Mouse (Mus musculus) myocyte (in vitro differentiated cells): ENCODE measurements around the gene Serpina3m. TPM values are rescaled to one million over a fixed set of nuclear protein-coding genes. Genes with fewer than 3 reads are reported as not detected.

Source experiments
- H3K27me3 ChIP-seq: one replicate; pipeline ENCODE4 v1.6.1; 2011; ENCODE audit not compliant: control insufficient read depth, insufficient read depth, insufficient read length
- H3K36me3 ChIP-seq: one replicate; pipeline ENCODE4 v1.6.1; 2011; ENCODE audit not compliant: control insufficient read depth, insufficient read depth
- H3K4me2 ChIP-seq: one replicate; pipeline ENCODE4 v1.6.1; 2011; ENCODE audit warnings: low read depth, control low read depth
- H3K4me3 ChIP-seq: one replicate; pipeline ENCODE4 v1.5.1; 2011; ENCODE audit warnings: mild to moderate bottlenecking, control low read depth, moderate library complexity
- H3K79me2 ChIP-seq: one replicate; pipeline ENCODE4 v1.6.1; 2011; ENCODE audit not compliant: control insufficient read depth, insufficient read depth
- H3ac ChIP-seq: one replicate; pipeline ENCODE4 v1.6.1; 2011; ENCODE audit not compliant: control insufficient read depth, insufficient read length
- CEBPB ChIP-seq: IDR thresholded peaks from 2 replicates; pipeline ENCODE4 v1.6.1; 2011; ENCODE audit warnings: mild to moderate bottlenecking, moderate library complexity; ENCODE audit not compliant: poor library complexity, insufficient read depth, severe bottlenecking
- E2F4 ChIP-seq: IDR thresholded peaks from one replicate; pipeline ENCODE4 v1.6.1; 2011; ENCODE audit warnings: mild to moderate bottlenecking, control low read depth, moderate library complexity; ENCODE audit not compliant: insufficient read depth
- MAX ChIP-seq: IDR thresholded peaks from one replicate; pipeline ENCODE4 v1.6.1; 2011; ENCODE audit warnings: low read depth, mild to moderate bottlenecking, control low read depth
- MYOD1 ChIP-seq, 3 experiments: IDR thresholded peaks; one replicate each; pipeline ENCODE4 v1.6.1; 2011; ENCODE audit warnings: control low read depth in 2 of 3, low read depth in 2 of 3, mild to moderate bottlenecking in 2 of 3, moderate library complexity in 1 of 3; ENCODE audit not compliant: insufficient read length in 2 of 3, control insufficient read depth in 1 of 3
- POLR2A ChIP-seq: IDR thresholded peaks from one replicate; pipeline ENCODE4 v1.6.1; 2011; ENCODE audit warnings: low read depth, mild to moderate bottlenecking, control low read depth, moderate library complexity; ENCODE audit not compliant: insufficient read length
- SRF ChIP-seq: IDR thresholded peaks from one replicate; pipeline ENCODE4 v1.6.1; 2011; ENCODE audit warnings: low read depth; ENCODE audit not compliant: control insufficient read depth, insufficient read length
- TCF3 ChIP-seq: IDR thresholded peaks from one replicate; pipeline ENCODE4 v1.6.1; 2011; ENCODE audit warnings: low read depth, control low read depth; ENCODE audit not compliant: insufficient read length
- polyA plus RNA-seq: library from polyadenylated mRNA; unstranded; fragments of >200 nt; fragmentation: generic; extraction: Trizol; gene quantifications from one replicate; pipeline ENCODE4 v1.2.1, GENCODE M21; 2012; ENCODE audit warnings: missing spikeins

Serpina3m gene
- polyA plus RNA-seq, 1 experiment = not detected

DNA sequence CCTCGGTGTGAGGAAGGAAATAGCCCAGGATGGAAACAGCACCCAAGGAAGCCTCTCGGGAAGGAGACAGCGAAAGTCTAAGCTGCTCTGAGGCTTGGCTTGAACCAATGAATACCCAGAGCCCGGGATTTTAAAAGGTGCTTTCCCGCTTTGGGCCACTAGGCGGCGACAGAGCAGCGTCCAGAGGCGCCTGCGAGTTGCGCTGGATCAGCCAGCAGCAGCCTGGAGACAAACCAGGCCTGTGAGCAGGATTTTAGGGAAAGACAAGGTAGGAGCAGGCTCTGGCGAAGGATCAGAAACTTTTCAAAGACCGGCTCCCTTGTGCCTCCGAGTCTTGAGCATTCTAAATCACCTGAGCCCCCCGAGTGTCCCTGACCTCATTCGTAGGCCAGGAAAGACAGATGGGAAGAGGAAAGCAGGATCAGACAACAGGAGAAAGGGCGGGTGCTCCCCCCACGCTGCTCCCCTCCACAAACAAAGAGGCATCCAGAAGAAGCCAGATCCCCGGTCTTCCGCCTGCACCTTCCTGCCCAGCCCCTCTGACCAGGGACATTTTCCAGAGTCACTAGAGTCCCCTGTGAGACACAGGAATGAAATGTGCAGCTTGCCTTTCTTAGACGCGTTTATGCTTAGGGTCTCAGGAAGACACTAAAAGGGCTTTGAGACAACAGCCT, 101.9 kb downstream of the Serpina3m start:
- Histone ChIP-seq H3K79me2 (no peaks in the 10 kb centered on the region), H3K36me3 (no peaks in the 10 kb centered on the region), H3K4me3 (no peak overlapping the region), H3K4me2 (no peak overlapping the region), H3K27me3 (peaks cover 12% of the 10 kb centered on the region), H3ac (no peak overlapping the region)
- no peak for TF ChIP-seq SRF
- no peak for TF ChIP-seq MAX
- TF ChIP-seq TCF3 = no peak
- no peak for TF ChIP-seq MYOD1 (IDR thresholded peaks at IDR 0.05; ENCODE audit: control insufficient read depth in 1 of 3, insufficient read length in 2 of 3, low read depth in 2 of 3)
- TF ChIP-seq POLR2A = no peak
- no peak for TF ChIP-seq CEBPB

DNA sequence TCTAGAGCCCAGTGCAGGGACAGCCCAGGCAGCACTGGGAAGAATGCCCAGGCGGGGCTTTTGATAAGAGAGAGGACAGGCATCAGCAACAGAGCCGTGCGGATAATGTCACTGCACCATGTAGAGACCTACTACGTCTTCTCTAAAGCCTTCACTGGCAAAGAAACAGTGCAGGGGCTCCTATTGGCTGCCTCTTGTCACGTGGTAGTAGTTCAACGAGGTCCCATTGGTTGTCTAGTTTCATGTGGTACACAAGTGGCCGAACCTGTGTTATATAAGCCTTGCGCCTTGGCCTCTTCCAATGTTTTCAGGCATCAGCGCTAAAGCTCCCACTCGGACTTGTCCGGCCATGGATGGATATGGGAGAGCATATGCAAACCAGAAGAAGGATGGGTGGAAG, 105.4 kb downstream of the Serpina3m start:
- H3K79me2 ChIP-seq = no peaks in the 10 kb centered on the region
- peaks cover 1% of the 10 kb centered on the region for H3K27me3 ChIP-seq
- TF ChIP-seq MYOD1 (IDR thresholded peaks at IDR 0.05; ENCODE audit: control insufficient read depth in 1 of 3, insufficient read length in 2 of 3, low read depth in 2 of 3) (no peak), E2F4 (no peak), MAX (no peak)
- H3K36me3 ChIP-seq = no peaks in the 10 kb centered on the region
- H3K4me3 ChIP-seq = no peak overlapping the region
- H3ac ChIP-seq = no peak overlapping the region
- no peak overlapping the region for H3K4me2 ChIP-seq

Other genes with a start within 250 kb of the Serpina3m start
- not detected for gene Serpina5, start 237.4 kb upstream of the Serpina3m start, polyA plus RNA-seq
- not detected for gene Serpina3a, start 225.8 kb upstream of the Serpina3m start, polyA plus RNA-seq
- not detected for gene Serpina3b, start 210.5 kb upstream of the Serpina3m start, polyA plus RNA-seq
- gene Serpina3c, start 184.6 kb upstream of the Serpina3m start, polyA plus RNA-seq = not detected
- gene Serpina3f, start 123.9 kb upstream of the Serpina3m start, polyA plus RNA-seq = not detected
- 0.05 TPM for gene Serpina3g, start 102.2 kb upstream of the Serpina3m start, polyA plus RNA-seq
- not detected for gene Serpina3i, start 75.4 kb upstream of the Serpina3m start, polyA plus RNA-seq
- gene Serpina3j, start 23.9 kb upstream of the Serpina3m start, polyA plus RNA-seq = not detected
- not detected for gene Serpina3k, start within 50 bp of the Serpina3m start, polyA plus RNA-seq
- gene Serpina3n, start 68.2 kb downstream of the Serpina3m start, polyA plus RNA-seq = 0.05 TPM
- not detected for gene Gsc, start 134.8 kb downstream of the Serpina3m start, polyA plus RNA-seq